Mouse (Mus musculus): ENCODE measurements around the gene Il2rg. TPM values are rescaled to one million over a fixed set of nuclear protein-coding genes. Genes with fewer than 3 reads are reported as not detected.

Il2rg gene
- polyA plus RNA-seq (2017; shearing (Covaris generic)): 1,467 TPM

DNA sequence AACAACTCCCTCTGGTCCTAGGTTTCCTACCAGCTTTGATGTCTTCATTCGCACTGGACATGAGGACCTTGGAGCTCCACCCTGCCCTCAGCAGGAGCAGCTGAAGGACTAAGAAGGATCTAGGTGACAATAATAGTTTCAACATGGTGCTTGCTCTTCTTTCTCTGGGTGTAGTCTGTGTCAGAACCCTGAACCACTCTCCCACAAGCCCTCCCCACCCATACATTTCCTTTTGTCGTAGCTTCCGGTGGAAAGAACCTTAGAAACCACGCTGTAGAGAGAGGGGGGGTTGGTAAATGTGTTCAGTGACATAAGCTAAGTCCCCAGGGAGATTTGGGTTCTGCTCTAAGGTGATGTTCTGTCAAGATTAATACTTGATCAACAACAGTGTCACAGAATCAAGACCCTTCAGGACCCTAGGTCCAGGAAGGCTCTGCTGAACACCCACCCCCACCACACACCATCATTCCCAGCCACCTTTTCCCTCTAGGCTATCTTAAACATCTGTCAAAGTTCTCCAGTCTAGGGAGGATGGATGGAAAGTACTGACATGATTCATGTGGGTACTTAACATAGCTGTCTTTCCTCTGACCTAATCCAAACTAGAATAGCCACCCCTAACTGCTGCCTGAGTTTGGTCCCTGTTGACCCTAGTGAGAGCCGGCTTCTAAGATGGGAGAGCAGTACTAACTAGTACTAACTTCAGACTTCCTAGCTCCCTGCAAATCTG, at the start of gene Il2rg:
TSS of gene Il2rg (minus strand) at position 231 of the 730 bp plus-strand sequence.

GRCm38 (mm10) chrX:101299055-101299454, 31.0 kb upstream of the Il2rg start, which contains the start of gene Nlgn3:
Gene Nlgn3, plus strand, starts transcription at chrX:101299168.

GRCm38 (mm10) chrX:101273875-101274738, 6.1 kb upstream of the Il2rg start, which contains the start of gene Med12:
Gene Med12, plus strand, starts transcription at chrX:101274030.

GRCm38 (mm10) chrX:101268755-101269124, 685 bp upstream of the Il2rg start, which contains the start of gene Gm20489:
Gene Gm20489, minus strand, starts transcription at chrX:101269023.

GRCm38 (mm10) chrX:101263892-101264291, 4.2 kb downstream of the Il2rg start, which contains the start of gene Gm614:
Gene Gm614, minus strand, starts transcription at chrX:101263992.

DNA sequence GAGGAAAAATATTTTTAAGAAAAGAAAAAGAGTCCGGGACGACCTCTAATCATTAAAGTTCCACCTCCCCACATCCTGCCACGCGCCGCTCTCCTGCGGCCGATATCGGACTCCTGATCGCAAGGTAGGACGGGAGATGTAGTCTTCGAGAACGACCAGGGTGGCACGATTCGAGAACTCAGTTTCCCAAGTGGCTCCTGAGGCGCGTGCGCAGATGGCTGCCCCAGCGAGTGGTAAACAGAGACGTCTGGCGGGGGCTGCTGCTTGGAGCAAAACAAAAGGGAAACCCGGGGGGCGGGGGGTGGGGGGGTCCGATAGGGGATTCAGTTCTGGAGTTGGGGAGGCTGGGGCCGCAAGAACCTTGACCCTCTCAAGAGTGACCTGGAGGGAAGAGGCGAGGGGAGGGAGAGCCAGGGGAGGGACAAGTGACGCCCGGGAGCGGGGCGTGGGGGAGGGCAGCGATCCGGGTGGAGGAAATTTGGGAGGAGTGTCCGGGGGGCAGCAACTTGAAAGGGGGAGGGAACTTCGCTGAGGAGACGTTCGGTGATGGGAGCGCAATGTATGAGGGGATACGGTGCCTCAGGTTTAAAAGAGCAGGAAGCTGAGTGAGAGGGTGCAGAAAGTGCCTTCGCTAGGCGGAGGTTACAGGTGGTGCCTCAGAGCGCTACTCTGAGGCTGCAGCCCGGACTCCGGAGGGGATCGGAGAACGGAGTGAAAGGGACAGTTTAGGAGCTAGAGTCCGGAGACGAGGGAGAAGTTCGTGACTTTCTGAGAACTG, 13.9 kb downstream of the Il2rg start, which contains the start of gene Foxo4:
TSS of gene Foxo4 (plus strand) at position 577 of the 778 bp plus-strand sequence.

GRCm38 (mm10) chrX:101221834-101222795, 45.9 kb downstream of the Il2rg start, which contains the start of gene Snx12:
Gene Snx12, minus strand, starts transcription at chrX:101222563.

Other genes with a start within 250 kb of the Il2rg start
- 0.20 TPM for gene Tex11, start 208.6 kb downstream of the Il2rg start, polyA plus RNA-seq (2017; shearing (Covaris generic))
- 0.39 TPM for gene Slc7a3, start 182.2 kb downstream of the Il2rg start, polyA plus RNA-seq (2017; shearing (Covaris generic))
- gene Snx12, start 45.7 kb downstream of the Il2rg start, polyA plus RNA-seq (2017; shearing (Covaris generic)): 54.8 TPM
- gene Foxo4, start 13.7 kb downstream of the Il2rg start, polyA plus RNA-seq (2017; shearing (Covaris generic)): 2.4 TPM
- gene Gm614, start 4.3 kb downstream of the Il2rg start, polyA plus RNA-seq (2017; shearing (Covaris generic)): 5.1 TPM
- 0.55 TPM for gene Gm20489, start 768 bp upstream of the Il2rg start, polyA plus RNA-seq (2017; shearing (Covaris generic))
- 78.0 TPM for gene Med12, start 5.8 kb upstream of the Il2rg start, polyA plus RNA-seq (2017; shearing (Covaris generic))
- gene Nlgn3, start 30.9 kb upstream of the Il2rg start, polyA plus RNA-seq (2017; shearing (Covaris generic)): 0.10 TPM
- gene Gjb1, start 108.1 kb upstream of the Il2rg start, polyA plus RNA-seq (2017; shearing (Covaris generic)): not detected
- gene Zmym3, start 152.6 kb upstream of the Il2rg start, polyA plus RNA-seq (2017; shearing (Covaris generic)): 18.4 TPM
- 292 TPM for gene Nono, start 161.1 kb upstream of the Il2rg start, polyA plus RNA-seq (2017; shearing (Covaris generic))
- gene Itgb1bp2, start 180.8 kb upstream of the Il2rg start, polyA plus RNA-seq (2017; shearing (Covaris generic)): 0.72 TPM